Mouse (Mus musculus): ENCODE measurements around the gene Ccar1.
"Not testable (repeated sequence)": the region's sequence is repeated elsewhere in the genome, so short reads cannot be mapped to it uniquely, and the experiment has no call there.

The Ccar1 gene

GRCm38 (mm10) chr10:62792177-62793090, at the start of gene Ccar1:
Gene Ccar1, minus strand, starts transcription at chr10:62792286.
- DNase-seq (ENCODE audit: low spot score) = peak; percentile 98

GRCm38 (mm10) chr10:62840687-62841086, 48.6 kb upstream of the Ccar1 start:
- no peak for DNase-seq (ENCODE audit: low spot score)

- DNase-seq (ENCODE audit: low spot score) = no peak
These were observed 45.9 kb upstream of the Ccar1 start for GRCm38 (mm10) chr10:62837987-62838386.

GRCm38 (mm10) chr10:62832783-62833182, 40.7 kb upstream of the Ccar1 start:
- DNase-seq (ENCODE audit: low spot score) = no peak

- no peak for DNase-seq (ENCODE audit: low spot score)
These were observed 39.5 kb upstream of the Ccar1 start for GRCm38 (mm10) chr10:62831546-62831945.

- DNase-seq (ENCODE audit: low spot score) = no peak
These were observed 32.4 kb upstream of the Ccar1 start for GRCm38 (mm10) chr10:62824474-62824873.

GRCm38 (mm10) chr10:62823431-62823830, 31.3 kb upstream of the Ccar1 start:
- DNase-seq (ENCODE audit: low spot score) = no peak

GRCm38 (mm10) chr10:62810010-62810409, 17.9 kb upstream of the Ccar1 start:
- DNase-seq (ENCODE audit: low spot score) = no peak

- DNase-seq (ENCODE audit: low spot score) = no peak
These were observed 16.7 kb upstream of the Ccar1 start for GRCm38 (mm10) chr10:62808766-62809165.

GRCm38 (mm10) chr10:62808316-62808715, 16.2 kb upstream of the Ccar1 start:
- no peak for DNase-seq (ENCODE audit: low spot score)

GRCm38 (mm10) chr10:62804106-62804505, 12.0 kb upstream of the Ccar1 start:
- DNase-seq (ENCODE audit: low spot score) = no peak

GRCm38 (mm10) chr10:62803296-62803695, 11.2 kb upstream of the Ccar1 start:
- DNase-seq (ENCODE audit: low spot score) = no peak

- DNase-seq (ENCODE audit: low spot score) = no peak
These were observed 2.1 kb upstream of the Ccar1 start for GRCm38 (mm10) chr10:62794221-62794620.

- peak; percentile 38 for DNase-seq (ENCODE audit: low spot score)
These were observed 986 bp upstream of the Ccar1 start for GRCm38 (mm10) chr10:62793091-62793453.

- DNase-seq (ENCODE audit: low spot score) = peak; percentile 42
These were observed 572 bp downstream of the Ccar1 start for GRCm38 (mm10) chr10:62791251-62792176.

GRCm38 (mm10) chr10:62781776-62782175, 10.3 kb downstream of the Ccar1 start:
- DNase-seq (ENCODE audit: low spot score) = not testable (repeated sequence)

GRCm38 (mm10) chr10:62750781-62751180, 41.3 kb downstream of the Ccar1 start:
- no peak for DNase-seq (ENCODE audit: low spot score)

GRCm38 (mm10) chr10:62739961-62740737, 51.9 kb downstream of the Ccar1 start:
- no peak for DNase-seq (ENCODE audit: low spot score)

GRCm38 (mm10) chr10:62736965-62737688, 55.0 kb downstream of the Ccar1 start:
- DNase-seq (ENCODE audit: low spot score) = no peak

- no peak for DNase-seq (ENCODE audit: low spot score)
These were observed 61.3 kb downstream of the Ccar1 start for GRCm38 (mm10) chr10:62730826-62731225.
